Mouse (Mus musculus): Measurements from ENCODE around the gene A630023A22Rik. TPM values are rescaled to one million over a fixed set of nuclear protein-coding genes. Genes with fewer than 3 reads are reported as not detected.
A peak's percentile ranks its signal among the peaks of the same experiment; 100 is the strongest.

A630023A22Rik gene
- polyA plus RNA-seq, 1 experiment from 2014 or later = not detected

DNA sequence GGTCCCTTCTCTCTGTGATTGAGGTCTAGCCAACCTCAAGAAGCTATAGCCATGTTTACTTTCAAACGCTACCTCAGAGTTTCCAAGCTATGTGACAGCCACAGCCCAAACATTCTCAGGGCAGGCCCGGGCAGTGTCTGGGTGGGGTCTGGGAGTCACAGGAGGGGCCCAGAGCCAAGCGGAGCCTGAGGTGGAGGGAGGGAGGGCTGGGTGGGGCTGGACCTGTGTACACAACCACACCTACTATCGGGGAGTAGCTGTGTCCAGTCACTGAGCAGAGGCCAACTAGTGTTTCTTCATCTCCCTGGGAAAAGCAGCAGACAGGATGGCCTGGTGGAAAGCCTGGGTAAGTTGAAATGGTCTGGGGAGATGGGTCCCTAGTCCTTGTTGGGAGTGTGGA lies 16.8 kb downstream of the A630023A22Rik start, which contains the start of gene Anxa8:
TSS of gene Anxa8 (plus strand) at position 251 of the 400 bp plus-strand sequence.
- H3K4me1 ChIP-seq (ENCODE audit: control insufficient read depth in 2 of 2, insufficient read depth in 2 of 2, low read length in 2 of 2) = no peaks in the 10 kb centered on the region
- no peak within 1 kb of the TSS for H3K4me2 ChIP-seq (ENCODE audit: low read length)
- no peaks in the 10 kb centered on the region for H3K36me3 ChIP-seq (ENCODE audit: control insufficient read depth, insufficient read depth, low read length)
- H3K27ac ChIP-seq (replicated peaks in 1 of 2; ENCODE audit: control insufficient read depth in 1 of 2, insufficient read depth in 1 of 2, low read depth in 2 of 2, low read length in 2 of 2) = no peak within 1 kb of the TSS
- no peak for ATAC-seq (ENCODE audit: insufficient number of reproducible peaks, insufficient read depth, low FRiP score, low read depth)
- no peaks in the 10 kb centered on the region for H3K9me3 ChIP-seq (ENCODE audit: control insufficient read depth, low read length)
- H3K4me3 ChIP-seq (ENCODE audit: control insufficient read depth in 1 of 2, insufficient read depth in 1 of 2, low read depth in 1 of 2, low read length in 2 of 2) = no peak within 1 kb of the TSS
- 44% methylated on average over 4 of the region's 4 CpGs for WGBS
- H3K9ac ChIP-seq (ENCODE audit: low read length) = no peak within 1 kb of the TSS
- no peaks in the 10 kb centered on the region for H3K27me3 ChIP-seq (ENCODE audit: control insufficient read depth, insufficient read depth, low read length)

DNA sequence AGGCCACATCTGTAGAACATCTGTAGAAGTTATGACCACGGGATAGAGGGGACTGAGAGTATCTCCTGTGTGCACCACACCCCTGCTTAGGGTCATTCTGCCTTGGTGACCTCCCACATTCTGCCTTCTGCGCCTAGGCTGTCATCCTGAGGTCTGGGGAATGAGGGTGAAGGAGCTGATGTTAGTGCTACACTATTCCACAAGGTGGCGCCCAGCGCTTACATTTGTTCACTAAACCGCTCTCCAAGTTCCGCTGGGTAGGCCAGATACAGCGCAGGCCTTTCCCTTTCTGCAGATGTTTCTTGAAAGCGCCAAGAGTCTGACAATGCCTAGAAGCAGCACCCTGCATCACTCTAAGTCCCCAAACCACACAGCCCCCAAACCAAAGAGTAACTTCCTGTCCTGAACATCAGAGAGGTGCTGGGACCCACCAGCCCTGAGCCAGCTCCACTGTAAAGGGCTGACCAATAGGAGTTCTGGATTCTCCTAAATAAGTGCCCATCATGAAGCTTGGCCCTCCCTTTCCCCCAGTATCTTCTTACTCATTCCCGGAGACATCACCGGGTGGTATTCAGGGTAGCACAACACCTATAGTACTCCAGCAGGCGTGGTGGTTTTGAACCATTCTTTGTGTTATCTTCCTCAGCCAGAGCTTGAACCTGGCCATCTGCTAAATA lies 22.1 kb downstream of the A630023A22Rik start:
- Histone ChIP-seq H3K9me3 (ENCODE audit: control insufficient read depth, low read length) (no peaks in the 10 kb centered on the region), H3K27me3 (ENCODE audit: control insufficient read depth, insufficient read depth, low read length) (no peaks in the 10 kb centered on the region), H3K36me3 (ENCODE audit: control insufficient read depth, insufficient read depth, low read length) (no peaks in the 10 kb centered on the region), H3K4me2 (ENCODE audit: low read length) (no peak overlapping the region), H3K9ac (ENCODE audit: low read length) (no peak overlapping the region), H3K4me1 (ENCODE audit: control insufficient read depth in 2 of 2, insufficient read depth in 2 of 2, low read length in 2 of 2) (peaks cover under 1 to 4% of the 10 kb centered on the region in 2 experiments; a peak in 2 of 4 replicates), H3K27ac (replicated peaks in 1 of 2; ENCODE audit: control insufficient read depth in 1 of 2, insufficient read depth in 1 of 2, low read depth in 2 of 2, low read length in 2 of 2) (no peak overlapping the region), H3K4me3 (ENCODE audit: control insufficient read depth in 1 of 2, insufficient read depth in 1 of 2, low read depth in 1 of 2, low read length in 2 of 2) (no peak overlapping the region)
- ATAC-seq (ENCODE audit: insufficient number of reproducible peaks, insufficient read depth, low FRiP score, low read depth) = peak; percentile 28; the same call in 1 of the 2 replicates
- WGBS = 8% methylated on average over 11 of the region's 11 CpGs

DNA sequence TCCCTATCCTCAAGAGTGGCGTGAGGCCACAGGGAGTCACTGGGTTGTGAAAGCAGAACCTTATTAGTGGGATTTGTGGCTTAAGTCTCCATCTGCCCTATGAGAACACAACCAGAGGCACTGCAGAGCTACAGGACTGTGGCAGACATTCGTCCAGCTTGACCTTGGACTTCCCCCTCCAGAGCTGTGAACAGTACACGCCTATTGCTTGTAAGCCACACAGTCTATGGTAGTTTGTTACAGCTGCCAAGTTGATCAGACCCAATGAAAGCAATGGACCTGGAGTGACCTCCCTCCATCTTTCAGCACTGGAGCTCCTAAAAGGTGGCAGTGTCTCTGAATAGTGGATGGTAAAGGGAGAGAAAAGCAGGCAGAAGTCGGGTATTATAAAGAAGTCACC lies 24.3 kb downstream of the A630023A22Rik start:
- no peak overlapping the region for H3K4me3 ChIP-seq (ENCODE audit: control insufficient read depth in 1 of 2, insufficient read depth in 1 of 2, low read depth in 1 of 2, low read length in 2 of 2)
- ATAC-seq (ENCODE audit: insufficient number of reproducible peaks, insufficient read depth, low FRiP score, low read depth) = peak; percentile 19; the same call in 1 of the 2 replicates
- H3K27ac ChIP-seq (replicated peaks in 1 of 2; ENCODE audit: control insufficient read depth in 1 of 2, insufficient read depth in 1 of 2, low read depth in 2 of 2, low read length in 2 of 2) = no peak overlapping the region
- no peaks in the 10 kb centered on the region for H3K36me3 ChIP-seq (ENCODE audit: control insufficient read depth, insufficient read depth, low read length)
- 52% methylated on average over 4 of the region's 4 CpGs for WGBS
- H3K4me2 ChIP-seq (ENCODE audit: low read length) = no peak overlapping the region
- H3K4me1 ChIP-seq (ENCODE audit: control insufficient read depth in 2 of 2, insufficient read depth in 2 of 2, low read length in 2 of 2) = peaks cover 4 to 7% of the 10 kb centered on the region in 2 experiments
- H3K9ac ChIP-seq (ENCODE audit: low read length) = no peak overlapping the region
- no peaks in the 10 kb centered on the region for H3K27me3 ChIP-seq (ENCODE audit: control insufficient read depth, insufficient read depth, low read length)
- no peaks in the 10 kb centered on the region for H3K9me3 ChIP-seq (ENCODE audit: control insufficient read depth, low read length)

DNA sequence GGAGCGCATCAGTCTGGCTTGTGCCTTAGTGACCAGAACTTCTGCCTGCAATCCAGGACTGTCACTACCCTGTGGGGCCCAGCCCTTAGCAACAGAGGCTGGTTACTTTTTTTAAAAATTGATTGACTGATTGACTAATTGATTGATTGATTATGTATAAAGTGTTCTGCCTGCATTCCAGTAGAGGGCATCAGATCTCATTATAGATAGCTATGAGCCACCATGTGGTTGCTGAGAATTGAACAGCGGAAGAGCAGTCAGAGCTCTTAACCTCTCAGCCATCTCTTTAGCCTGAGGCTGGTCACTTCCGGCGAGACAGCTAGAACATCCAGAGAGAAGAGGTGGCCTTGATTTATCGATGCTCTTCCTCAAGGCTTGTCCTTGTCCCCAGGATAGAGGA lies 25.3 kb downstream of the A630023A22Rik start:
- Histone ChIP-seq H3K4me2 (ENCODE audit: low read length) (no peak overlapping the region), H3K9ac (ENCODE audit: low read length) (no peak overlapping the region), H3K9me3 (ENCODE audit: control insufficient read depth, low read length) (no peaks in the 10 kb centered on the region), H3K36me3 (ENCODE audit: control insufficient read depth, insufficient read depth, low read length) (no peaks in the 10 kb centered on the region), H3K4me3 (ENCODE audit: control insufficient read depth in 1 of 2, insufficient read depth in 1 of 2, low read depth in 1 of 2, low read length in 2 of 2) (no peak overlapping the region), H3K27me3 (ENCODE audit: control insufficient read depth, insufficient read depth, low read length) (no peaks in the 10 kb centered on the region), H3K4me1 (ENCODE audit: control insufficient read depth in 2 of 2, insufficient read depth in 2 of 2, low read length in 2 of 2) (peaks cover 4 to 10% of the 10 kb centered on the region in 2 experiments), H3K27ac (replicated peaks in 1 of 2; ENCODE audit: control insufficient read depth in 1 of 2, insufficient read depth in 1 of 2, low read depth in 2 of 2, low read length in 2 of 2) (no peak overlapping the region)
- WGBS = 81% methylated on average over 5 of the region's 5 CpGs
- no peak for ATAC-seq (ENCODE audit: insufficient number of reproducible peaks, insufficient read depth, low FRiP score, low read depth)

DNA sequence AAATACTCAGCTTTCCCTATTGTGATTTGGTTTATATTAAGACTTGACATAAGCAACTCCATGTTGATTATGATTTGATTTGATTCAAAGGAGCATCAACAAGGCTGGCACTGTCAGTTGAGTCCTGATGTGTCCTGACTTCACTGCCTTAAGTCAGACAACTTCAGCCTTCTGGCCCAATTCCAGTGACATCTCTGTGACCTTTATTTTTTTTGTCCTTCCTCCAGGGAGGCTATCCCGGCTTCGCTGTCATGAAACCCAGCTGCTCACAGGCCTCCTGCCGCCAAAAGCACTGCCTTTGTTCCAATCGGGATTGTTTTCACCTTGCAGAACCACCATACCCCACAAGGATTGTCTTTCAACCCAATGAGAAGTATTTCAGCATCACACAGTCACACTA lies 27.2 kb downstream of the A630023A22Rik start:
- Histone ChIP-seq H3K4me3 (ENCODE audit: control insufficient read depth in 1 of 2, insufficient read depth in 1 of 2, low read depth in 1 of 2, low read length in 2 of 2) (no peak overlapping the region), H3K9ac (ENCODE audit: low read length) (no peak overlapping the region), H3K4me2 (ENCODE audit: low read length) (no peak overlapping the region), H3K9me3 (ENCODE audit: control insufficient read depth, low read length) (no peaks in the 10 kb centered on the region), H3K4me1 (ENCODE audit: control insufficient read depth in 2 of 2, insufficient read depth in 2 of 2, low read length in 2 of 2) (peaks cover 6 to 13% of the 10 kb centered on the region in 2 experiments), H3K36me3 (ENCODE audit: control insufficient read depth, insufficient read depth, low read length) (no peaks in the 10 kb centered on the region), H3K27ac (replicated peaks in 1 of 2; ENCODE audit: control insufficient read depth in 1 of 2, insufficient read depth in 1 of 2, low read depth in 2 of 2, low read length in 2 of 2) (no peak overlapping the region), H3K27me3 (ENCODE audit: control insufficient read depth, insufficient read depth, low read length) (no peaks in the 10 kb centered on the region)
- 31% methylated on average over 4 of the region's 4 CpGs for whole genome bisulfite sequencing
- ATAC-seq (ENCODE audit: insufficient number of reproducible peaks, insufficient read depth, low FRiP score, low read depth) = no peak

DNA sequence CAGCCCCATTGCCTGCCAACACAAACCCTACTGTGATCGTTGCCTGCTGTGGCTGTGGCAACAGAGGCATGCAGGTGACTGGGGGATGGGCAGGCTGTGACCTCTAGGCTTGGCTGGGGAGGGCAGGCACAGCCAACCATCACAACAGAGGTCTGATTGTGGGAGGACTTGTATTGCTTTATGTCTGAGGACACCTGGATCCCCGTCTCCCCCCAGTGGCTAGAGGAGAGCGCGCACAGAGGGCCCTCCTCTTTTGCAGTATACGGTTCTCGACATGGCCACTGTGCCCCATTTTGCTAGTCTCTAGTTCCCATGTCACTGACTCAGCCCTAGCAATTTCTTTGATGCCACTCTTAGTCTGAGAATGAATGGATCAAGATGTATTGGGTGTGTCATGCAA lies 30.9 kb downstream of the A630023A22Rik start:
- Histone ChIP-seq H3K9ac (ENCODE audit: low read length) (no peak overlapping the region), H3K9me3 (ENCODE audit: control insufficient read depth, low read length) (no peaks in the 10 kb centered on the region), H3K4me1 (ENCODE audit: control insufficient read depth in 2 of 2, insufficient read depth in 2 of 2, low read length in 2 of 2) (peaks cover 6 to 9% of the 10 kb centered on the region in 2 experiments), H3K27ac (replicated peaks in 1 of 2; ENCODE audit: control insufficient read depth in 1 of 2, insufficient read depth in 1 of 2, low read depth in 2 of 2, low read length in 2 of 2) (no peak overlapping the region), H3K4me3 (ENCODE audit: control insufficient read depth in 1 of 2, insufficient read depth in 1 of 2, low read depth in 1 of 2, low read length in 2 of 2) (no peak overlapping the region), H3K27me3 (ENCODE audit: control insufficient read depth, insufficient read depth, low read length) (no peaks in the 10 kb centered on the region), H3K36me3 (ENCODE audit: control insufficient read depth, insufficient read depth, low read length) (no peaks in the 10 kb centered on the region), H3K4me2 (ENCODE audit: low read length) (no peak overlapping the region)
- no peak for ATAC-seq (ENCODE audit: insufficient number of reproducible peaks, insufficient read depth, low FRiP score, low read depth)
- 63% methylated on average over 6 of the region's 6 CpGs for WGBS

DNA sequence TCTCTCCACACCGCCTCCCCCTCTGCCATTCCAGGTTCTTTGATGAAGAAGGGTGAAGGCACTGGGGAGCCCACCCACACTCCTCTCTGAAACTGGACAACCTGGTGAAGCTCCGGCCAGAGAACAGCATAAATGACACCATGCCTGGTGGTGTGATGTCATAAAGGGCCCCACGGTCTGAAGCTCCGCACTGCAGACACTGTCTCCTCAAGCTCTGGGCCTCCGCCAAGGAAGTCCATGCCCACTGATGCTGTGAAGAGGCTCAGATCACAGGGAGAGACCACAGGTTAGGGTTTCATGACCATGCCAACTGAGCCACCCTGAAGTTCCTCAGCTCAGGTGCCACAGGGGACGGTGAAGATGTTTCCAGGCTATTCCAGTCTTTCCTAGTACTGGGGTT lies 50.0 kb downstream of the A630023A22Rik start, which contains the start of gene Antxrl:
TSS of gene Antxrl (plus strand) at position 192 of the 400 bp plus-strand sequence.
- WGBS = 84% methylated on average over 6 of the region's 6 CpGs
- no peak within 1 kb of the TSS for H3K27ac ChIP-seq (replicated peaks in 1 of 2; ENCODE audit: control insufficient read depth in 1 of 2, insufficient read depth in 1 of 2, low read depth in 2 of 2, low read length in 2 of 2)
- H3K27me3 ChIP-seq (ENCODE audit: control insufficient read depth, insufficient read depth, low read length) = no peaks in the 10 kb centered on the region
- H3K4me3 ChIP-seq (ENCODE audit: control insufficient read depth in 1 of 2, insufficient read depth in 1 of 2, low read depth in 1 of 2, low read length in 2 of 2) = no peak within 1 kb of the TSS
- no peaks in the 10 kb centered on the region for H3K36me3 ChIP-seq (ENCODE audit: control insufficient read depth, insufficient read depth, low read length)
- no peaks in the 10 kb centered on the region for H3K9me3 ChIP-seq (ENCODE audit: control insufficient read depth, low read length)
- no peaks in the 10 kb centered on the region for H3K4me1 ChIP-seq (ENCODE audit: control insufficient read depth in 2 of 2, insufficient read depth in 2 of 2, low read length in 2 of 2)
- no peak within 1 kb of the TSS for H3K9ac ChIP-seq (ENCODE audit: low read length)
- ATAC-seq (ENCODE audit: insufficient number of reproducible peaks, insufficient read depth, low FRiP score, low read depth) = no peak
- H3K4me2 ChIP-seq (ENCODE audit: low read length) = no peak within 1 kb of the TSS
